Mouse (Mus musculus): ENCODE measurements around the gene Med12l. TPM values are rescaled to one million over a fixed set of nuclear protein-coding genes. Genes with fewer than 3 reads are reported as not detected.

Gene Med12l
- total RNA-seq, 2 experiments from 2014 or later = 21.7 TPM

GRCm38 (mm10) chr3:59182129-59182528, 176.5 kb downstream of the Med12l start:
- no peak for DNase-seq (ENCODE audit: low spot score in 2 of 2)

GRCm38 (mm10) chr3:59185662-59186061, 180.0 kb downstream of the Med12l start:
- DNase-seq (ENCODE audit: low spot score in 2 of 2) = no peak

- no peak for DNase-seq (ENCODE audit: low spot score in 2 of 2)
These were observed 181.7 kb downstream of the Med12l start for GRCm38 (mm10) chr3:59187336-59187735.

- no peak for DNase-seq (ENCODE audit: low spot score in 2 of 2)
These were observed 186.0 kb downstream of the Med12l start for GRCm38 (mm10) chr3:59191674-59192073.

GRCm38 (mm10) chr3:59194099-59194498, 188.5 kb downstream of the Med12l start:
- no peak for DNase-seq (ENCODE audit: low spot score in 2 of 2)

- DNase-seq (ENCODE audit: low spot score in 2 of 2) = no peak
These were observed 189.3 kb downstream of the Med12l start, which contains the start of gene Gpr87 for GRCm38 (mm10) chr3:59194938-59195337. Gpr87 (minus strand) TSS chr3:59195104.

- no peak for DNase-seq (ENCODE audit: low spot score in 2 of 2)
These were observed 191.8 kb downstream of the Med12l start for GRCm38 (mm10) chr3:59197329-59197948.

- DNase-seq (ENCODE audit: low spot score in 2 of 2) = no peak
These were observed 198.3 kb downstream of the Med12l start for GRCm38 (mm10) chr3:59203802-59204520.

- DNase-seq (ENCODE audit: low spot score in 2 of 2) = no peak
These were observed 199.3 kb downstream of the Med12l start for GRCm38 (mm10) chr3:59204719-59205503.

GRCm38 (mm10) chr3:59205941-59206340, 200.3 kb downstream of the Med12l start:
- DNase-seq (ENCODE audit: low spot score in 2 of 2) = no peak

GRCm38 (mm10) chr3:59208650-59209548, 203.3 kb downstream of the Med12l start:
- no peak for DNase-seq (ENCODE audit: low spot score in 2 of 2)

GRCm38 (mm10) chr3:59210089-59210488, 204.5 kb downstream of the Med12l start:
- DNase-seq (ENCODE audit: low spot score in 2 of 2) = no peak

GRCm38 (mm10) chr3:59210727-59211126, 205.1 kb downstream of the Med12l start, which contains the start of gene P2ry13:
P2ry13 (minus strand) TSS chr3:59210882.
- DNase-seq (ENCODE audit: low spot score in 2 of 2) = no peak

GRCm38 (mm10) chr3:59211784-59212183, 206.2 kb downstream of the Med12l start:
- DNase-seq (ENCODE audit: low spot score in 2 of 2) = no peak

GRCm38 (mm10) chr3:59212404-59212803, 206.8 kb downstream of the Med12l start:
- no peak for DNase-seq (ENCODE audit: low spot score in 2 of 2)

GRCm38 (mm10) chr3:59217211-59217610, 211.6 kb downstream of the Med12l start:
- DNase-seq (ENCODE audit: low spot score in 2 of 2) = no peak

GRCm38 (mm10) chr3:59219326-59219725, 213.7 kb downstream of the Med12l start:
- DNase-seq (ENCODE audit: low spot score in 2 of 2) = no peak

- no peak for DNase-seq (ENCODE audit: low spot score in 2 of 2)
These were observed 216.7 kb downstream of the Med12l start for GRCm38 (mm10) chr3:59222303-59222702.

- no peak for DNase-seq (ENCODE audit: low spot score in 2 of 2)
These were observed 219.8 kb downstream of the Med12l start for GRCm38 (mm10) chr3:59225411-59225810.

GRCm38 (mm10) chr3:59227696-59228095, 222.1 kb downstream of the Med12l start:
- no peak for DNase-seq (ENCODE audit: low spot score in 2 of 2)

Data from adrenal gland, postnatal 4 days (tissue).